Mouse (Mus musculus) heart, postnatal 0 days (tissue): Measurements from ENCODE around the gene Dus3l.

Experiments used
- CTCF ChIP-seq: IDR thresholded peaks from 2 replicates; pipeline ENCODE4 v1.5.1; 2016; ENCODE audit warnings: antibody characterized with exemption, control low read depth, low read depth
- EP300 ChIP-seq: IDR thresholded peaks from 2 replicates; pipeline ENCODE4 v1.6.1; 2016; ENCODE audit warnings: antibody characterized with exemption, low read depth

DNA sequence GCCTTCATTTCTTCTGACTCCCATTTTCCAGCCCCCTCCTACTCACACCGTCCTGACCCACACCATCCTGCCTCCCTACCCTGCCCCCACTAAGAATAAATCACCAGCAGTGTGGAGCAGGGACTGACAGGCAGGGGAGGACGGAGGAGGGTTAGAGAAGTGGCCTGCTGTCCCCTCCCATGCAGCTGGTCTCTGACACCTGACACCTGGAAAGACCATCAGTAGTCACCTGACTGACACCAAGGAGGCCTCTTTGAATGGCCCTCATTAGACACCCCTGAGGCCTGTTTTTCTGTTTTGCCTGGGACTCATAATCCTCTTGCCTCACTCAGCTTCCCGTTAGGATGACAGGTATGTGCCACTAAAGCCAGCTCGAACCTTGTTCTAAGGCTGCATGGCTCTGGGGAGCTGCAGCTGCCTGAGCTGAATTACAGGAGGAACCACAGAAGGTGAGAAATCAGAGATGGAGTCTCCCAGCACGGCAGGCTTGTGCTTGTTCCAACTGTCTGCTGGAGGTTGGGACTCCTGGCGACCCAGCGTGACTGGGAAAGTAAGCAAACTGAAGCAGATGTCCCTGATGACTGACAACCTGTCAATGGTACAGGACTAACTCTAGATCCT, 37.4 kb upstream of the Dus3l start:
- TF ChIP-seq EP300: no peak
- TF ChIP-seq CTCF: no peak
